Mouse (Mus musculus) limb, embryonic 13.5 days (tissue): ENCODE data around the gene Prpf40a. TPM values are rescaled to one million over a fixed set of nuclear protein-coding genes. Genes with fewer than 3 reads are reported as not detected.

Source experiments
- ATAC-seq: fragments of 200-750 bp; cut with Nextera tagmentation; 2 replicates; pipeline ENCODE4 v1.8.0; 2017; ENCODE audit warnings: low read depth, moderate number of reproducible peaks, moderate TSS enrichment; ENCODE audit not compliant: low FRiP score
- H3K27ac ChIP-seq: fragments of 300-500 bp; sonication (generic); 2 replicates; pipeline ENCODE4 v1.5.1; 2015; ENCODE audit warnings: inconsistent platforms, mild to moderate bottlenecking, moderate library complexity
- H3K27me3 ChIP-seq: fragments of 300-500 bp; sonication (generic); 2 replicates; pipeline ENCODE4 v1.6.1; 2015; ENCODE audit warnings: mild to moderate bottlenecking, inconsistent platforms
- H3K36me3 ChIP-seq: fragments of 300-500 bp; sonication (generic); 2 replicates; pipeline ENCODE4 v1.6.1; 2015; ENCODE audit warnings: inconsistent platforms, mild to moderate bottlenecking, moderate library complexity
- H3K4me1 ChIP-seq: fragments of 300-500 bp; sonication (generic); 2 replicates; pipeline ENCODE4 v1.6.1; 2015; ENCODE audit warnings: inconsistent platforms
- H3K4me2 ChIP-seq: fragments of 300-500 bp; sonication (generic); replicated peaks from 2 replicates; pipeline ENCODE4 v1.6.1; 2015; ENCODE audit warnings: inconsistent platforms, mild to moderate bottlenecking, moderate library complexity
- H3K4me3 ChIP-seq: fragments of 300-500 bp; sonication (generic); 2 replicates; pipeline ENCODE4 v1.5.1; 2015; ENCODE audit warnings: moderate library complexity, mild to moderate bottlenecking, inconsistent platforms
- H3K9ac ChIP-seq: fragments of 300-500 bp; sonication (generic); 2 replicates; pipeline ENCODE4 v1.6.1; 2015; ENCODE audit warnings: mild to moderate bottlenecking, inconsistent platforms
- H3K9me3 ChIP-seq: fragments of 300-500 bp; sonication (generic); 2 replicates; pipeline ENCODE4 v1.6.1; 2016; ENCODE audit warnings: inconsistent platforms
- WGBS: fragments of 180-500 bp; shearing (Covaris S2); methylation state at CpG from one replicate; pipeline ENCODE4 v1.1.7; 2015; 5-methylcytosine and 5-hydroxymethylcytosine counted together
- polyA plus RNA-seq: library from polyadenylated mRNA; unstranded; fragments of >200 nt; fragmentation: Nextera tagmentation; extraction: Ambion mirVana; gene quantifications from 2 replicates; pipeline ENCODE4 v1.2.1, GENCODE M21; 2015

The Prpf40a gene
- polyA plus RNA-seq, 1 experiment from 2014 or later: 171 TPM

DNA sequence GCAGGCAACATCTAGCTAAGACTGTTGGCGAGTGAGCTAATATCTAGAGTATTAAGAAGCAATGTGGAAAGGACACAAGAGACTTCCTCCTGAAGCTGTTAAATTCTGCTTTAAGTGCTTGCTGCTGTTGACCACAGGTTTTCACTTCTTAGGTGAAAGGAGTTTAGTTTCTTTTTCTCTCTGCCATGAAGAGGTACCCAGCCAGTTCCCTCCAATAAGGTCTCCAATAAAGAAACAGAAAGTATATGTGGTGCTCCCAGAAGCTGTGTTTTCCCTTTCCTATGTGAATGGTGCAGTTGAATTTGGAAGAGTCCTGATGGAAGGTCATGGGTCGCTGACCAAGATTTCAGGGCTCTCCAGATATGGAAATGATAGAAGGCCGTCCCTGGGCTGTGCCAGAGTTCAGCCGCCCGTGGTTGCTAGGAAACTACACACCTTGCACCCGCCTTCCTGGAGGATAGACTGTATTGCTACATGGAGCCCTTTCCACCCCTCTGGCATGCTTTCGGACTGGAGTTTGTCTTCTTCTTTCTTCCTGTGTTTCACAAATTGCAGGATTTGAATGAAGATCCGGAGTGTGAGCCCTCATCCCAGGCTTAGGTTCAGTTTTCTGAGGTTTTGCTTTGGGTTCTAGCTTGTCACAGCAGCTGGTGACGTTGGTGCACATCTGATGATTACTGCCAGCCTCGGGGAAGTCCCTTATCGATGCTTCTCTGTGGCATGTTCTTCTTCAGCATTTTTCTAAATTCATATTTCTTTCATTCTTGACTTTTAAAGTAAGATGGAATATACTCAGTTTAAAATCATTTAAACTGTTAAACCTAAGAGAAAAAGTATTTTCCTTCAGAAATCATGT, 89.0 kb downstream of the Prpf40a start:
- 89% methylated on average over 11 of the region's 11 CpGs for WGBS
- Histone ChIP-seq H3K27me3 (no peaks in the 10 kb centered on the region), H3K36me3 (peaks cover 60% of the 10 kb centered on the region), H3K9me3 (no peaks in the 10 kb centered on the region), H3K27ac (no peak overlapping the region), H3K4me2 (no peak overlapping the region), H3K4me3 (no peak overlapping the region), H3K4me1 (no peaks in the 10 kb centered on the region), H3K9ac (no peak overlapping the region)
- ATAC-seq: no peak

DNA sequence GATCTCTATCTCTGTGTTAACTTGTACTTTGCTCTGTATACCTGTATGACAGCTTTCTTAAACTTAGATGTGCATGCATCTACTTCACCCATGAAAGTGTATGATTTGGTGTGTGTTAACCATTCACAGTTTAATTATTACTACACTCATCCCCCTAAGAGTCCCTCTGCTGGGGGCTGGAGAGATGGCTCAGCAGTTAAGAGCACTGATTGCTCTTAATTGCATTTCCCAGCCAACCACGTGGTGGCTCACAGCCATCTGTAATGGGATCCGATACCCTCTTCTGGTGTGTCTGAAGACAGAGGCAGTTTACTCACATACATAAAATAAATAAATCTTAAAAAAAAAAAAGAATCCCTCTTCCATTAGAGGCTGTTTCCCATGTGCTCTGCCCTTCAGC, 91.0 kb downstream of the Prpf40a start:
- H3K4me2 ChIP-seq: no peak overlapping the region
- peaks cover 43% of the 10 kb centered on the region for H3K36me3 ChIP-seq
- no peak overlapping the region for H3K27ac ChIP-seq
- no peak overlapping the region for H3K4me3 ChIP-seq
- no peaks in the 10 kb centered on the region for H3K27me3 ChIP-seq
- H3K9ac ChIP-seq: no peak overlapping the region
- H3K9me3 ChIP-seq: no peaks in the 10 kb centered on the region
- H3K4me1 ChIP-seq: no peaks in the 10 kb centered on the region
- 32% methylated on average over 2 of the region's 2 CpGs for WGBS
- no peak for ATAC-seq

DNA sequence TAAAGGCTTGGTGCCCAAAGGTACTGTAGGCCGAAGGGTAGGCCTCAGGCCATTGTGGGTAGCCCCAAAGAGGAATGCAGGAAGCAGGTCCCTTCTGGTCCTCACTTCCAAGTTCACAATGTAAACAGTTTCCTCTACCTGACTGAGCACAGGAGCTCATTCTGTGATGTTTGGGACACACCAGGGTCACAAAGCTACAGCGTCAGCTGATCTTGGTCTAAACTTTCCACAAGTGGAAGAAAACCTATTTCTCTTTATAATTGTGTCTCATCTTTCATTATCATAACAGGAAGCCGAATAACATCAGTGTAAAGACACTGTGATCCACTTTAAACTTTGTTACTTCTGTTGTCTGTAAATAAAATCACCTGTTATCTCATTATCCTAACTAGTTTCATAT, 95.6 kb downstream of the Prpf40a start:
- H3K4me3 ChIP-seq: no peak overlapping the region
- H3K27me3 ChIP-seq: no peaks in the 10 kb centered on the region
- H3K9me3 ChIP-seq: no peaks in the 10 kb centered on the region
- WGBS: 97% methylated on average over 3 of the region's 3 CpGs
- peaks cover 17% of the 10 kb centered on the region for H3K36me3 ChIP-seq
- no peak overlapping the region for H3K9ac ChIP-seq
- H3K4me1 ChIP-seq: no peaks in the 10 kb centered on the region
- H3K27ac ChIP-seq: no peak overlapping the region
- no peak overlapping the region for H3K4me2 ChIP-seq
- no peak for ATAC-seq

DNA sequence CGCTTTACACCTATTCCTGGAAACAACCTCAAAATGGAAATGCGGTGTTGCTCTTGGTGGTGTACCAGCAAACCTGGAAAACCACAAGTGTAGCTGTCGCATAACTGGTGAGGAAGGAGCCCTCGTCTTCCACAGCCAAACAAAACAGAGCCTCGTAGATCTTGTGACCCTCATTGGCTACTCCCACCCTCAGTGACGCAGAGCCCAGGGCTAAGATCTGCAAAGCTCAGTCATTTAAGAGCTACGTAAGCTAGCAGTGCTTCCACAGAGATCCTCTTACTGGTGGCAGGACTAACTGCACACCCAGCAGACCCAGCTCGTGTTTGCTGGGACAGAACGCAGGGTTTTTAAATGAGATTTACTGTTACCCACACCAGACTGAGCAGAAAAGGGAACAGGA, 96.1 kb downstream of the Prpf40a start:
- Histone ChIP-seq H3K4me2 (no peak overlapping the region), H3K9me3 (no peaks in the 10 kb centered on the region), H3K27ac (no peak overlapping the region), H3K9ac (no peak overlapping the region), H3K4me3 (no peak overlapping the region), H3K36me3 (peaks cover 21% of the 10 kb centered on the region), H3K27me3 (no peaks in the 10 kb centered on the region), H3K4me1 (no peaks in the 10 kb centered on the region)
- ATAC-seq: 0 out of 2 replicates have a peak, but pooled peaks have one; percentile 44
- WGBS: 82% methylated on average over 9 of the region's 9 CpGs

DNA sequence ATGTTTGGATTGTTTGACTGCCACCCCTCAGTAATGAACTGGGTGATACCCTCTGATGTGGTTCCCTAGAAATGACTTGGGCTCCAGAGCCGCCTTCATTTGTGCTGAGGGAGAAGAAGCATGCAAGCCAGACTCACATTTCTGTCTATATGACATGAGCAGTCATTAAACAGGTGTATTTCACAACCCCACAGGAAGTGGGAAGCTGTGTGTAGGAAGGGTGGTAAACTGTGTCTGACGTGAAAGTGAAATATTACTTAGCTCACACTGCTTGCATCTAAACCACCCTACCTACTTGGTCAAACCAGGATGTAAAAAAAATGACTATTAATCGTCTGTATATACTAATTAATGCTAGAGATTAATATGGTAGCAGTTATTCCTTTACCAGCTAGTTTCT, 102.3 kb downstream of the Prpf40a start:
- 92% methylated on average over 3 of the region's 3 CpGs for WGBS
- no peaks in the 10 kb centered on the region for H3K27me3 ChIP-seq
- no peaks in the 10 kb centered on the region for H3K9me3 ChIP-seq
- H3K4me3 ChIP-seq: no peak overlapping the region
- H3K4me2 ChIP-seq: no peak overlapping the region
- no peak overlapping the region for H3K27ac ChIP-seq
- H3K36me3 ChIP-seq: peaks cover 6% of the 10 kb centered on the region; the same call in 1 of the 2 replicates
- no peak for ATAC-seq
- H3K9ac ChIP-seq: no peak overlapping the region
- no peaks in the 10 kb centered on the region for H3K4me1 ChIP-seq

DNA sequence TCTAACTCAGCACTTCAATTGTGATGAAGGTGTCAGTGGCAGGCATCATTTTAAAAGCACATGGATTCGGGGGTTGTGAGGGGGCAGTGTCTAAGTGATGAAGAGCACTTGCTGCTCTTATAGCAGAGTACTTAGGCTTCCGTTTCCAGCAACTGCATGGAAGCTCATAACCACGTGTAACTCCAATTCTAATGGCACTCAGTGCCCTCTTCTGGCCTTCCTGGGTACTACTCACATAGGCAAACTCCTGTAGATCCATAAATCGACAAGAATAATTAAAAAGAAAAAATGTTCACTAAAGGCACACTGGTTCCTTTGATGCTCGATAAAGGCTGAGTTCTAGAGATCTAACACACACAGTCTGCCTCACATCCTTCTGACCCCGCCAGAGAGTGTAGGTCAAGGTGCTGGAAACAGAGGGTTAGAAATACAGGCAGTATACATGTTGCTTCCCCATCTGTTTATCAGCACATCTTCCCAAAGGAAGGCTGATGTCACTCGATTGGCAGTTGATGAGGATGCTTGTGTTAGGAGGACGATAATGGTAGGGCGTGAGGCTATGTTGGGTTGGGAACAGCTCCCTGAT, 105.4 kb downstream of the Prpf40a start:
- no peaks in the 10 kb centered on the region for H3K9me3 ChIP-seq
- no peak overlapping the region for H3K4me3 ChIP-seq
- no peak overlapping the region for H3K4me2 ChIP-seq
- ATAC-seq: no peak
- no peak overlapping the region for H3K9ac ChIP-seq
- H3K27me3 ChIP-seq: no peaks in the 10 kb centered on the region
- peaks cover 9% of the 10 kb centered on the region; the same call in 1 of the 2 replicates for H3K4me1 ChIP-seq
- 51% methylated on average over 9 of the region's 9 CpGs for WGBS
- no peak overlapping the region for H3K27ac ChIP-seq
- peaks cover 8% of the 10 kb centered on the region for H3K36me3 ChIP-seq

Other genes with a start within 250 kb of the Prpf40a start
- 54.0 and 59.5 TPM in 2 replicates for gene Arl6ip6, start 442 bp upstream of the Prpf40a start, polyA plus RNA-seq